Mouse (Mus musculus) E14TG2a.4 (cell line): ENCODE results near the gene Th.

Source experiments
- CTCF ChIP-seq: conservative IDR thresholded peaks from 2 replicates; pipeline ENCODE4 v1.5.1; 2014; ENCODE audit warnings: low read length
- NANOG ChIP-seq: IDR thresholded peaks from 2 replicates; pipeline ENCODE4 v1.6.1; 2014; ENCODE audit warnings: borderline replicate concordance, low read length, mixed read lengths

DNA sequence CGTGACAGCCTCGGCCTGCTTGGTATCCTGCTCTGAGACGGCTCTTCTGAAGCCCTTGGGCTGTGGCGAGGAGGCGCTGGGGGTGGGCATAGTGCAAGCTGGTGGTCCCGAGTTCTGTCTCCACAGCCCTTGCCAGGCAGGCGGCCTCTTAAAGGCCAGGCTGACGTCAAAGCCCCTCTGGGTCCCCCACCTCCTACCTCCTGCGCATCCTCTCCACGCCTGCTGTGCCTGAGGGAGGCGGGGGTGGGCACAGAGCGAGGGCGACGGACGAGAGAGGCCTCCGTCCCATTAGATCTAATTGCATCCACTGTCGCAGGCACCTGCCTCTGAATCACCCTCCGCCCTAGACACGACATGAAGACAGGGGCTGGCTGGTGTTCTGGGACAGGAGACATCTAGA lies 31.1 kb downstream of the Th start:
- no peak for TF ChIP-seq CTCF
- no peak for TF ChIP-seq NANOG
